Mouse (Mus musculus) testis, adult 2 months (tissue): ENCODE measurements around the gene Tmem231.

Source experiments
- CTCF ChIP-seq: fragments of 200-500 bp; IDR thresholded peaks from 2 replicates; pipeline ENCODE4 v1.5.1; 2012; ENCODE audit warnings: low read depth, mild to moderate bottlenecking, inconsistent platforms, low read length, moderate library complexity; ENCODE audit not compliant: control insufficient read depth, insufficient read depth, insufficient replicate concordance
- POLR2A ChIP-seq: fragments of 200-500 bp; IDR thresholded peaks from 2 replicates; pipeline ENCODE4 v1.6.1; 2012; ENCODE audit warnings: low read depth, mild to moderate bottlenecking, inconsistent platforms, low read length, moderate library complexity; ENCODE audit not compliant: control insufficient read depth

DNA sequence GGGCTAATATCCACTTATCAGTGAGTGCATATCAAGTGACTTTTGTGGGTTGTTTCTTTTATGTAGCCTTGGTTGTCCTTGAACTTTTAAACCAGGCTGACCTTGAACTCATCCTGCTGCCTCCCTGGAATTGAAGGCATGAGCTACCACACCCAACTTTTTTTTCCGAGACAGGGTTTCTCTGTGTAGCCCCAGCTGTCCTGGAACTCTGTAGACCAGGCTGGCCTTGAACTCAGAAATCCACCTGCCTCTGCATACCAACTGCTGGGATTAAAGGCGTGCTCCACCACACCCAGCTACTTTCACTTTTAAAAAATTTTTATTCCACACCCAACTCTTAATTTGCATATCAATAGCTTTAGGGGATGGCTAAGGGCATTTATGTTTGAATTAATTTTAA lies 9.9 kb upstream of the Tmem231 start:
- no peak for TF ChIP-seq CTCF
- no peak for TF ChIP-seq POLR2A
